Mouse (Mus musculus) urinary bladder, postnatal 10 days (tissue): ENCODE measurements at regions not wholly inside any gene's neighbourhood (a gene's known extent, or its start where the extent isn't known, plus 50 kb on each side); places are given as distances from the start of the nearest gene placed in this dataset.

Source experiments
- DNase-seq: peaks from one replicate; pipeline ENCODE4 v3.0.0; 2022; ENCODE audit warnings: low spot score

DNA sequence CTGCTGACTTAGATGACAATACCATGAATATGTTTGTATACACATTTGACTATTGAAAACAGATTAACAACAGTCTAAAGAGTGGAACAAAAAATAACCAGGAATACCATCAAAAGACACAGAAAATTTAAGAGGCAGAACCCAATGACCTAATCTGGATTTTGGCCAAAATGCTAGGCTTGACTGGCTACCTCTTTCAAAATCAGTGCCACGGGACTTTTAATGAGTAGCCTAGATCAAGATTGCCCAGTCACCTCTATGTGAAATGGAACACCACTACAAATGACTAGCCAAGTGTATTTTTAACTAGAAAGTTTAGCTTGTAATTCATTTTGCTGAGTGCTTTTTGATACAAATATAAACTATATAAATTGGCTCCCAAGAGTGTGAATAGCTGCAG, 286.0 kb upstream of the N6amt1 start:
- DNase-seq = no peak

DNA sequence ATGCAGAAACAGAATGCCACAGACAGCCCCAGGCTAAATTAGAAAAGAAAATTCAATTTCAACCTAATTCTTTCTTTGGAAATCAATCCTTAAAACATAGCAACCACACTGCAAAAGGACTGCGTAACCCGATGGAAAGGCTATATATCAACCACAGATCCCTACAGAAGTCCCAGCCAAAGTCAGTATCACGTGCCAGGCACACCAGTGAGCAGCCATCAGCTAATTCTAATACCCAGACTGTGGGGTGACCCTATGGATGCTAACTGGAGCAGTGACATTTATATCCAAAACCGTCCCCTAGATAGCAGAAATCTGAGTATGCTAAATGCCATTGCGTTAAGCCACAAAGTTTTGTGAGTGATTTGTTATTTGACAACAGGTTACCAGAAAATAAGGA, 286.5 kb upstream of the N6amt1 start:
- DNase-seq = no peak

DNA sequence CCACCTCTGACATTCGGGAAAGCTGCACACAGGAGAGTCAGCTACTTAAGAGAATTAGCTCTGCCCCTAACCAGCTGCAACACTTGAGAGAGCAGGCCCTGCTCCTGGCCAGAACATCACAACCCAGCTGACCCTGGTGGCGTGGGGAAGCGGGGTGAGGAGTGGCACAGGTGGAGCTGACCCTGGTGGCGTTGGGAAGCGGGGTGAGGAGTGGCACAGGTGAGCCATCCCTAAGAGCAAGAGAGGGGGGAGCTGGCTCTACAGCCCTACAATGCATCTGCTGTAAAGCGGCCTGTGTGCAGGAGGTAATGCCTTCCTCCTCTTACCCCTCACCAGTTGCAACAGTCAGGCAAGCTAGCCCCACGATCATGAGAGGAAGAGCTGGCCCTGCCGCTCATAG, 293.5 kb upstream of the N6amt1 start:
- DNase-seq = no peak

DNA sequence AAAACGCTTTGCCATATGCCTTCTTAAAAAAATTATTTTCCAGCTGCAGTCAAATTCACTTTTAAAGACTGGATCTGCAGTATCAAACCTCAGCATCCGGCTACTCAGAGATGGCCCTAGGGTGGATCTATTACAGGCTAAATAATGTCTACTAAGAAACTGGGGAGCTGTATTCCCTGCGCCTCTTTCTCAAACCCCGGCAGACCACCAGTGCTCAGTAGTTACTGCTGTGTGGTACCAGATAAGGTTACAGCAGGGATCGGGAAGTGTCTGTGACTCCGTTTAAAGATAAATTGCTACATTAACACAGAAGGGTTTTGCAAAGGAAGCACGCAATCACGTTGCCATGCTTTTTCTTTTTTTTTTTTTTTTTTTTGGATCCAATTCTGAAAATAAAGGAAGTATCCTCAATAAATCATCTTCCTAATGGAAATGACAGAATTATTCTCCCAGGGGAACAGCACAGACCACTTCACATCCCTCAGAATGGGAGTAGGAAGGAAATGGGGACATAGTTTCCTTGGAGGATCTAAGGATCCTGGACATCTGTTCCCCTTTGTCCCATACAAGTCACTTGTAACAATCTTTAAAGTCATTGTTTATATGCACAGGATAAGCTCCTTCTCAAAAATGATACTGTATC, 304.1 kb upstream of the N6amt1 start:
- no peak for DNase-seq

GRCm38 (mm10) chr16:87044773-87045561, 309.0 kb upstream of the N6amt1 start:
- no peak for DNase-seq

- no peak for DNase-seq
Observed at GRCm38 (mm10) chr16:87043689-87044088, 310.3 kb upstream of the N6amt1 start.

DNA sequence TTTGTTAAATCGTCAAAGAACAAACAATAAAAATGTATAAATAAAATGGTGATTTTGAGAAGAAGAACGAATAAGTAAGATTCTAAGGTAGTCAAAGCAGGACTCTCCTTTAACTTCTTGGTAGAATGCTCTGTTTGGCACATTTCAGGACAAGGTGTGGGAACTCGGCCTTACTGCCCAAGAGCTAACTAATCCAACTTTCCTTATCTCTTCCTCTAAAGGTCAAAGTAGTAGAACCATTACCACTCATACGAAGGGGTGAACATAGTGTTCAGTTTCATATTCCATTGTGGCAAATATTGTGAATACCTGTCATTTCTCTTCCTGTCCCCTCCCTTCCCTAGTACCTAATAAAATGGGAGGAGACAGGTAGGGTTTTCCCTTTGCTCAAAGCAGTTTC, 313.6 kb upstream of the N6amt1 start:
- DNase-seq = no peak

- DNase-seq = no peak
Observed at GRCm38 (mm10) chr16:87039861-87040260, 314.1 kb upstream of the N6amt1 start.

- no peak for DNase-seq
Observed at GRCm38 (mm10) chr16:87037061-87037460, 316.9 kb upstream of the N6amt1 start.

- no peak for DNase-seq
Observed at GRCm38 (mm10) chr16:87031836-87032235, 322.1 kb upstream of the N6amt1 start.

- no peak for DNase-seq
Observed at GRCm38 (mm10) chr16:87028516-87029145, 325.4 kb upstream of the N6amt1 start.

GRCm38 (mm10) chr16:87027621-87028020, 326.4 kb upstream of the N6amt1 start:
- no peak for DNase-seq

GRCm38 (mm10) chr16:87022041-87022440, 331.9 kb upstream of the N6amt1 start:
- DNase-seq = no peak

GRCm38 (mm10) chr16:87017107-87017670, 336.8 kb upstream of the N6amt1 start:
- DNase-seq = no peak

DNA sequence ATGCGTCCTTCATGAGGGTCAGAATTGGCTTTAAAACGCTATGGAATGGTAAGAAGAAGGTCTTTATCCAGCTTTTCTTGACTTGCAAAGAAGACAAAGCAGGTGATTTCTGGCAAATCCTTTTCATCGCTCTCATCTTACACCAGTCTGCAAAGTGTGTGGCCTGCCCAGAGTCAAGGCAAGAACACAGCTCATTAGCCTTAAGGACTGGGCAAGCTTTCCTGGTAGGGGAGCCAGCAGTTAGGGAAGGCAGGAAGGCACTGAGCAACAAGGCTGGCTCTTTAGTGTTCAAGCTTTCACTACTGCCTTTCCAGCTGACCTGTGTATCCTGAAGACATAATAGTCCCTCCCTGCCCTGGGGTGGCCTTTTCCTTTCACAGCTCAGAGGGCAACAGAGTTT, 352.4 kb upstream of the N6amt1 start:
- no peak for DNase-seq

GRCm38 (mm10) chr16:87001135-87001534, 352.9 kb upstream of the N6amt1 start:
- DNase-seq = no peak

DNA sequence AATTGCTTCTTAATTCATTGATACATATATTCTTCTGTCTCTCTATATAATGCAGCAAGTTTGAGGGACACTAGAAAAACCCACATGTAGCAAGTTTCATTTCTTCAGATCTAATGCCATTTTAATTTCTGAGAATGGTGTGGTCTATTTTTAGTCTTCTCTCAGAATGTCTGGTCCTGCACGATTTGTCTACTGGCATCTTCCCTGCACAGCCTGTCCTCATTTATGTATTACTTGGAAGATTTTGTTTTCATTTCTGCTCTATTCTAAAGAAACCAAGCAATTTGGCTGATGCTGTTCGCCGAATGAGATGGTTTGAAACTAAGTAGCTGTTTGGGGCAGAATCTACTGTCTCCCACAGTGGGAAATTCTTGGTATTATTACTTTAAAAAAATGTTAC, 382.3 kb upstream of the N6amt1 start:
- DNase-seq = no peak

- DNase-seq = no peak
Observed at GRCm38 (mm10) chr16:86949681-86950080, 404.3 kb upstream of the N6amt1 start.

GRCm38 (mm10) chr16:86945531-86946144, 408.3 kb upstream of the N6amt1 start:
- DNase-seq = no peak

- no peak for DNase-seq
Observed at GRCm38 (mm10) chr16:86945058-86945457, 408.9 kb upstream of the N6amt1 start.

- no peak for DNase-seq
Observed at GRCm38 (mm10) chr16:86934989-86935388, 419.0 kb upstream of the N6amt1 start.

DNA sequence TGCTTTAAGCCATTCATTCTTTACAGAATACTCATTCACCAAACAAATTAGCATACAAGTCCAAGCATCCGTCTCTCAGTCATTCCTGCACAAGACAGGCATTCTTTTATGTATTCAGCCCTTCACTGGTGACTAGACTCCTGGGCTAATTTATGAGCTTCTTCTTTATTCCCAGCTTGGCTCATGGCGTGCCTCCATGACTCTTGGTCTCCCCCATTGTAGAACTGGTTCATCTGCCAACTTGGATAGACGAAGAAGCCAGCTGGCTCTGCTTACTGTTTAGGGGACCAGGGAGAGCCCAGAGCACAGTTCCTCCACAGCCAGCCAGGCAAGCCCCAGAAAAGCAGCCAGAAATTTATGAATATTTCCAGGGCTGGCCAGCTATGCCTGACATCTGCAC, 421.2 kb upstream of the N6amt1 start:
- DNase-seq = no peak
